Mouse (Mus musculus) spleen, postnatal 0 days (tissue): ENCODE data around the gene Neu4. TPM values are rescaled to one million over a fixed set of nuclear protein-coding genes. Genes with fewer than 3 reads are reported as not detected.

Experiments used
- polyA plus RNA-seq: library from polyadenylated mRNA; unstranded; fragments of >200 nt; fragmentation: Nextera tagmentation; extraction: Ambion mirVana; gene quantifications from 2 replicates; pipeline ENCODE4 v1.2.1, GENCODE M21; 2015

Neu4 gene
- polyA plus RNA-seq, result not detected in 2 replicates

GRCm38 (mm10) chr1:94020151-94020550, at the start of gene Neu4:
TSS of gene Neu4 (plus strand) at chr1:94020451.

GRCm38 (mm10) chr1:93990209-93990608, 30.0 kb upstream of the Neu4 start, which contains the start of gene Gal3st2c:
TSS of gene Gal3st2c (plus strand) at chr1:93990509.

GRCm38 (mm10) chr1:94052373-94052772, 32.1 kb downstream of the Neu4 start, which contains the start of gene Pdcd1:
TSS of gene Pdcd1 (minus strand) at chr1:94052553.

Other genes starting within 250 kb of the Neu4 start
- gene Dtymk, start 218.5 kb upstream of the Neu4 start, polyA plus RNA-seq, result 214 and 231 TPM in 2 replicates
- gene Ing5, start 216.5 kb upstream of the Neu4 start, polyA plus RNA-seq, result 11.7 and 12.3 TPM in 2 replicates
- 7.0 and 7.8 TPM in 2 replicates for gene D2hgdh, start 195.5 kb upstream of the Neu4 start, polyA plus RNA-seq
- gene Gal3st2, start 159.1 kb upstream of the Neu4 start, polyA plus RNA-seq, result not detected in 2 replicates
- not detected in 2 replicates for gene Gal3st2b, start 102.1 kb upstream of the Neu4 start, polyA plus RNA-seq
- gene Gal3st2c, start 29.9 kb upstream of the Neu4 start, polyA plus RNA-seq, result not detected in 2 replicates
- 0.19 and 0.36 TPM in 2 replicates for gene Pdcd1, start 32.1 kb downstream of the Neu4 start, polyA plus RNA-seq